Mouse (Mus musculus): ENCODE data around the gene Vim.

The Vim gene

DNA sequence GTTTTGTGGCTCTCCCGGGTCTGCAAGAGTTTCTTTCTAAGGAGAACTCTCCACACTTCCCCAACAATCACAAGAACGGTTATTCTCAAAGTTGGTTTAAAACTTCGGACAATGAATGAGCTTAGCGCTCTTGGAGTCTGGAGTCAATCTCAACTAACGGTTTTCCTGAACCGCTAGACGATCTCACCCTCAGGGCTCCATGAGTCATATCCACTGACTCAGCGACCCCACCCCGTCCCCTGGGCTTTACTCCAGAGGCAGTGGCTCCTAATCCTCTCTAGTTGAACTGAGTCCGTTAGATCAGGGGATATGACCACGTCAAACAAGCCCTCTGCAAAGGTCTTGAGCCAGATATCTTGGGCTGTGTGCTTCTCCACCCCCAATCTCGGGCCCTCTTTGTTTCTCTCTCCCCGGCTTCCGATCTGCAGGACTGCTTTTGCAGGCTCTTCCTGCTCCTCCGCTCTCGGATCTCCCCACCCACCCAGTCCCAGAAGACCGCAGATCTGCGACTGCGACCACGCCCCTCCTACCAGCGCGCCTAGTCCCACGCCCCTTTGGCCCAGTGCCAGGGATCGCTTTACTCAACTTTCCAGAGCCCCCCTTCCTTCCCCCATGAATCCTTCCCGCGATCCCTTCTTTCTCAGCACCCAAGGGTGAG is at the start of gene Vim:
Gene Vim (plus strand): TSS at position 520 of the 658 bp plus-strand sequence.
- TF ChIP-seq GATA4 (IDR thresholded peaks at IDR 0.05; ENCODE audit: insufficient replicate concordance, low read length) = peak; percentile 26; the same call in 1 of the 2 replicates

GRCm38 (mm10) chr2:13526205-13526604 is 47.5 kb upstream of the Vim start:
- TF ChIP-seq GATA4 (IDR thresholded peaks at IDR 0.05; ENCODE audit: insufficient replicate concordance, low read length) = no peak

DNA sequence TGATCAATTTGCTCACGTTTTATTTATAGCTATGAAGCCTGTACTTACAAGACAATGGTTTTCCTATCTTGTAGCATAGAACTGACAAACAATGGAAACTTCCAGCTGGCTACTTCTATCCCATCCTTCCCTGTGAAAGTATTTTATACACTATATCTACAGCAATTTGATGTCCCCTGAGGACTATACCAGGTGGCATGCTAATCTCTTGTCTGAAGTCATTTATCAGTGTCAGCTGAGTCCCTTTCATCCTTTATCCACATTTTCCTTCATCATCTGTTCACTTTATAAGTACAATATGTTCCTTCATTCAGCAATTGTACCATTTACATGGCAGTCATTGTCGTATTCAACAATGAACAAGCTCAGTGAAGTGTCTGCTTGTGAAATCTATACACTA is 46.6 kb upstream of the Vim start:
- TF ChIP-seq GATA4 (IDR thresholded peaks at IDR 0.05; ENCODE audit: insufficient replicate concordance, low read length) = no peak; the same call in 1 of the 2 replicates

DNA sequence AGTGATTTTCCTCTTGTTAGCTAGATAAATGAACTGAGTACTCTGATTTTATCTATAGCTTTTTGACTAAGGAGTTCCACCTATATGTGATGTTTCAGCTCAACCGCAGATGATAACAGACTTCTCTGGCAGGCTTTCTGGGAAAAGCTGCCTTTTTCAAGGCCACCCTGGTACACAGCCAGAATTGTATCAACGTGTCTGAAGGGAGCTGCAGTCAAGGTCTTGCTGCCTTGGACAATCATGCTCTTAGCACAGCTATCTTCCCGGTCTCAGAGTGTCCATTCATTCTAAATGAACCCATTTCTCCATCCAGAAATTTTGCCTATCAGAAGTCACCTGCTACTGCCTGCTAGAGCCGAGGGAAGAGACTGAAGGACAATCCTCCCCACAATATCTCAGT is 46.2 kb upstream of the Vim start:
- TF ChIP-seq GATA4 (IDR thresholded peaks at IDR 0.05; ENCODE audit: insufficient replicate concordance, low read length) = no peak

- TF ChIP-seq GATA4 (IDR thresholded peaks at IDR 0.05; ENCODE audit: insufficient replicate concordance, low read length) = no peak
These were observed 44.3 kb upstream of the Vim start for GRCm38 (mm10) chr2:13529253-13529933.

GRCm38 (mm10) chr2:13530639-13531038 is 43.1 kb upstream of the Vim start:
- peak; percentile 67; the same call in 1 of the 2 replicates for TF ChIP-seq GATA4 (IDR thresholded peaks at IDR 0.05; ENCODE audit: insufficient replicate concordance, low read length)

GRCm38 (mm10) chr2:13536747-13537146 is 37.0 kb upstream of the Vim start:
- no peak for TF ChIP-seq GATA4 (IDR thresholded peaks at IDR 0.05; ENCODE audit: insufficient replicate concordance, low read length)

- no peak for TF ChIP-seq GATA4 (IDR thresholded peaks at IDR 0.05; ENCODE audit: insufficient replicate concordance, low read length)
These were observed 36.0 kb upstream of the Vim start for GRCm38 (mm10) chr2:13537733-13538132.

DNA sequence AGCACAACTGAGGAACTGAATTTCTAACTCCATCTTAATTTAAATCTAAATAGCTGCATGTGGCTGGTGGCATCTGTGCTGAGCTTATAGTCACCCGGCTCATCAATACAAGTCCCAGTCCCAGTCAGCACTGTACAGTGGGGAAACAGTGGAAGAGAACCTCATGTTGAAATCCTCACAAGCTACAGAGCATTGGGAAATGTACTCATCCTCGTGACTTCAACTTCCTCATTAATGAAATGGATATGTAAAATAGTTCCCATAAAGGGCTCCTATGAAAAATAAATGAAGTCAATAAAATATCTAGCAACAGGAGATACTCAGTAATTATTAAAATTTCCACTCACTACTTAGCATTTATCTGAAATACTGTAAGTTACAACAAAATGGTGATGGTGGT is 35.5 kb upstream of the Vim start:
- TF ChIP-seq GATA4 (IDR thresholded peaks at IDR 0.05; ENCODE audit: insufficient replicate concordance, low read length) = no peak

DNA sequence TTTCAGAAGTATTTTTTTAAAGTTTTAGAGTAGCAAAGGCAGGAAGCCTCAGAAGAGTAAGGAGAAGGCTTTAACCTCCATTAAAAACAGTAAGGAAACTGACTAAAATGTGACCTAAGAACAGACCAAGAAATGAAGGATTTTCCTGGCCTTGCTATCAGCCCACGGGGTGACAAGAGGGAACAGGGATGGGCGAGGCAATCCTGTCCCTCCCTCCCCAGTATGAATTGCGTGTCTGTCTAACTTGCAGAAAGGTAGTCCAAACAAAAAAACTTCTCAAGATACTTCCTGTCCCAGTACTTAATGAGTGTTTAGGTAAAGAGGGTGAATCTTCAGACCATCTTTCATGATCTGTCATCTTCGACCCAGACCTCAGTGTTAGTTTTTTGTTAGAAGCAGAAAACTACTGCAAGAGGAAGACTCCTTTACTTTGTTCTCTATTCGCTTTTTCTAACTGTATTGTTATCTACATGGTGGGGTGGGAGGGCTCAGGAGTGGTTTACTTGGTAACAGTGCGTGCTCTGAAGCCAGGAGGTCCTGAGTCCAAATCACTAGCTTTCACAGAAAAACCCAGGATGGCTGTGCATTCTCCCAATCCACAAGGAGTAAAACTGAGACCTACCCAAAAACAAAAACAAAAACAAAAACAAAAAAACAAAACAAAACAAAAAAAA is 34.9 kb upstream of the Vim start:
- no peak for TF ChIP-seq GATA4 (IDR thresholded peaks at IDR 0.05; ENCODE audit: insufficient replicate concordance, low read length)

DNA sequence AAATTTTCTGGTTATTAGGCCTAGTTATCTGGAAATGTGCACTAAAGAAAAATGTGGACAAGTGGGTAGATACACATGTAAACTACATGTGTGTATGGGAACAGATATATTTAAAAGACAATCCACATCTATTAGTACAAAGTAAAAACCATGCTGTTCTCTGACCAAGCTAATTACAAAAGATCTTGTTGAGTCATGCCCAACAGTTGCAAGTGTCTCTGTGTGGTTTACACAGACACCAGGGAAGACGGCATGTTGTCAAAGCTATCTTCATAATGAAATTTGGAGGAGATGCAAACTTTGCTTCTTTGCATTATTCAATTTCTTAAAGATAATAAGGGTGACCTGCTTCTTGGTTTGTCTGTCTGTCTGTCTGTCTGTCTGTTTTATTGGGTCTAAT is 33.9 kb upstream of the Vim start:
- TF ChIP-seq GATA4 (IDR thresholded peaks at IDR 0.05; ENCODE audit: insufficient replicate concordance, low read length) = no peak

- no peak for TF ChIP-seq GATA4 (IDR thresholded peaks at IDR 0.05; ENCODE audit: insufficient replicate concordance, low read length)
These were observed 30.1 kb upstream of the Vim start for GRCm38 (mm10) chr2:13543519-13544124.

DNA sequence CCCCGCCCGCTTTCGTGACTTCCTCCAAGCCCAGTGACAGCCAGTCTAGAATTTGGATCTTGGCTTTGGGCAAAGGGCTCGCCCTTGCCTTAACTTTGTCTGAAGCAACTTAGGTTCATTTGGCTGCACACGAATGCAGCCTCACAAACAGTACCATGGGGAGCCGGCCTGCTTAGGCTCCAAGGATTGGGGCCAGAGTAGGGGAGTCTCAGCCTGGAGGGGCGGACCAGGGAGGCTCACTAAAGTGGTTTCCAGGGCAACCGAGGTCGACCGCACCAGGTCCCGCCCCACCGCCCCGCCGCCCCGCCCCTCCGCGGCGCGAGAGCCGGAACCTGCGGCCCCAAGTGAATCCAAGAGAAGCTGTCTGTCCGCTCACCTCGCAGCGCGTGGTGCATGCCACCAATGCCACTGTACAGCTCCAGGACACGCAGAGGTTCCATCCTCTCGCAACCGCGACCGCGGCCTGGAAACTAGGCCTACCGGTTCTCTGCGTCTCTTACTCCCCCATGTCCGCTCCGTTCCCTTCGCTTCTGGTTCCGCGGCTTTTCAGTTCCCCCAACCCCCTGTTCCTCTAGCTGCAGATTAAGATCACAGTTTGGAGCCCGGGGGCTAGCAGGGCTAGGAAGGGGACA is 29.4 kb upstream of the Vim start, which contains the start of gene Trdmt1:
Gene Trdmt1 (minus strand): TSS at position 476 of the 632 bp plus-strand sequence.
- peak; percentile 55; the same call in 1 of the 2 replicates for TF ChIP-seq GATA4 (IDR thresholded peaks at IDR 0.05; ENCODE audit: insufficient replicate concordance, low read length)

GRCm38 (mm10) chr2:13548749-13549148 is 25.0 kb upstream of the Vim start:
- TF ChIP-seq GATA4 (IDR thresholded peaks at IDR 0.05; ENCODE audit: insufficient replicate concordance, low read length) = no peak

DNA sequence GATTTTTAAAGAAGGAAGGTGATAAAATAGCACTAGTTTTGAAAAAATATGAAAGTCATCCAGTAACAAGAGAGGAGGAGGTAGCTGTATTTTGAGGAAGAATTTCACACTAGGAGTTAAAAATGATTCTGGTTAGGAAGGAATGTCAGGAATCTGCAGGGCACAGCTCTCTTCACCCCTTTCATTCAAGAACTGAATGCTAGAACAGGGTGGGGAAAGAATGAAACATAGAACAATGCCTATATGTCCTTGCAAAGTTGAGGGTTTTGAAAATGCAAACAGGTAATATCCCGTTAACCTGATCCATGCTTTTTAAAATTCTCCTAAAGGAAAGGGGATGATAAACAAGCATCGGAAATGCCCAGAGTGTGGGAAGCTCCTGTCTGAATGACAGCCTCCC is 19.8 kb upstream of the Vim start:
- no peak for TF ChIP-seq GATA4 (IDR thresholded peaks at IDR 0.05; ENCODE audit: insufficient replicate concordance, low read length)
